Comparison of ENCODE assay signal across 8 mouse cellular contexts in the genomic region with DNA sequence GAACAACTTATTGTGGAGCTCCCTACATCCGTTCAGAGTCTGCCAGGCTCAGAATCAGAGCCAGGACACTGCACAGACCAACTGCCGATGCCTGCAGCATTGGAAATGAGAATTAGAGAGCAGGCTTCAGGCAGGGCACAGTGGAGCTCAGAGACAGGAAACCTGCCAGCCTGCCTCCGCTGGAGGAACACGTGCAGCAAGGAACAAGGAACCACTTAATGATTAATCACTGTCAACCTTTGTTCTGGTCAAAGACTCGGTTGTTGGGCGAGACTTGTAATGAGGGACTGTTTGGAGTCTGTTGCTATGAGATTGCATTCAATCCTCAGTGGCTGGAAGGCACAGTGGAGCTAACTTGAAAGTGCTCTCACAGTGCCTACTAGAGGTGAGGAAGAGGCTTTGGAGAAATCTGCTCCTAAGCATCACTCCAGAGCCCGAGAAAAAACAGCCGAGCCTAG.
DNase-seq lines count a peak whose midpoint lies in the region; ATAC-seq and TF ChIP-seq lines count a peak whose summit lies in the region.

No protein-coding gene starts in this region.

- peak overlapping the region; percentile 65 for H3K27ac ChIP-seq in forebrain, embryonic 15.5 days (replicated peaks)
- peak overlapping the region; percentile 77 for H3K27ac ChIP-seq in hindbrain, embryonic 10.5 days
- no peak overlapping the region for H3K27ac ChIP-seq in liver, embryonic 16.5 days (ENCODE audit: low read length)
- H3K27ac ChIP-seq in neural tube, embryonic 15.5 days (replicated peaks): peak overlapping the region; percentile 69
- H3K27ac ChIP-seq in thymus, adult 2 months (ENCODE audit: control insufficient read depth, insufficient read depth, low read length): no peak overlapping the region

- peak; percentile 97 for ATAC-seq in forebrain, embryonic 15.5 days (replicated peaks)
- peak; percentile 50; the same call in 1 of the 2 replicates for ATAC-seq in liver, embryonic 16.5 days (ENCODE audit: low read depth)
- ATAC-seq in neural tube, embryonic 15.5 days (ENCODE audit: low FRiP score): peak; percentile 94

- no peak overlapping the region; the same call in 1 of the 2 replicates for H3K4me3 ChIP-seq in forebrain, embryonic 15.5 days
- H3K4me3 ChIP-seq in hindbrain, embryonic 10.5 days: 0 out of 2 replicates have a peak overlapping the region, but pooled peaks have one; percentile 9
- H3K4me3 ChIP-seq in liver, embryonic 16.5 days (ENCODE audit: low read depth, low read length): no peak overlapping the region
- H3K4me3 ChIP-seq in neural tube, embryonic 15.5 days (replicated peaks): 0 out of 2 replicates have a peak overlapping the region, but pooled peaks have one; percentile 13
- no peak overlapping the region for H3K4me3 ChIP-seq in thymus, adult 2 months (ENCODE audit: control insufficient read depth, insufficient read depth, low read length)

- peaks cover 11% of the 10 kb centered on the region for H3K4me1 ChIP-seq in forebrain, embryonic 15.5 days
- peaks cover 11% of the 10 kb centered on the region; the same call in 1 of the 2 replicates for H3K4me1 ChIP-seq in hindbrain, embryonic 10.5 days (replicated peaks)
- peaks cover 2% of the 10 kb centered on the region; the same call in 1 of the 2 replicates for H3K4me1 ChIP-seq in liver, embryonic 16.5 days (ENCODE audit: control insufficient read depth, low read depth, low read length)
- peaks cover 9% of the 10 kb centered on the region for H3K4me1 ChIP-seq in neural tube, embryonic 15.5 days
- H3K4me1 ChIP-seq in thymus, adult 2 months (replicated peaks; ENCODE audit: control insufficient read depth, insufficient read depth, low read length): peaks cover 2% of the 10 kb centered on the region; the same call in 1 of the 2 replicates

- no peaks in the 10 kb centered on the region for H3K9me3 ChIP-seq in forebrain, embryonic 15.5 days
- no peaks in the 10 kb centered on the region for H3K9me3 ChIP-seq in hindbrain, embryonic 10.5 days
- no peaks in the 10 kb centered on the region for H3K9me3 ChIP-seq in liver, embryonic 16.5 days (replicated peaks; ENCODE audit: control insufficient read depth, low read length)
- H3K9me3 ChIP-seq in neural tube, embryonic 15.5 days (replicated peaks): no peaks in the 10 kb centered on the region

- no peak overlapping the region for H3K9ac ChIP-seq in forebrain, embryonic 15.5 days (replicated peaks)
- H3K9ac ChIP-seq in liver, embryonic 16.5 days (ENCODE audit: low read depth, low read length): no peak overlapping the region
- H3K9ac ChIP-seq in neural tube, embryonic 15.5 days (replicated peaks): no peak overlapping the region

- no peaks in the 10 kb centered on the region for H3K27me3 ChIP-seq in forebrain, embryonic 15.5 days
- no peaks in the 10 kb centered on the region for H3K27me3 ChIP-seq in hindbrain, embryonic 10.5 days (ENCODE audit: insufficient read depth, poor library complexity, severe bottlenecking)
- H3K27me3 ChIP-seq in liver, embryonic 16.5 days (ENCODE audit: control insufficient read depth, insufficient read depth, low read depth, low read length): no peaks in the 10 kb centered on the region
- no peaks in the 10 kb centered on the region for H3K27me3 ChIP-seq in neural tube, embryonic 15.5 days (replicated peaks)
- no peaks in the 10 kb centered on the region for H3K27me3 ChIP-seq in thymus, adult 2 months (ENCODE audit: control insufficient read depth, insufficient read depth, low read length)

- H3K36me3 ChIP-seq in forebrain, embryonic 15.5 days: no peaks in the 10 kb centered on the region
- H3K36me3 ChIP-seq in hindbrain, embryonic 10.5 days: no peaks in the 10 kb centered on the region
- no peaks in the 10 kb centered on the region for H3K36me3 ChIP-seq in liver, embryonic 16.5 days (ENCODE audit: control insufficient read depth, insufficient read depth)
- H3K36me3 ChIP-seq in neural tube, embryonic 15.5 days: no peaks in the 10 kb centered on the region
- H3K36me3 ChIP-seq in thymus, adult 2 months (ENCODE audit: control insufficient read depth, insufficient read depth, low read length): no peaks in the 10 kb centered on the region

- 2% methylated on average over 8 of the region's 8 CpGs for WGBS in forebrain, embryonic 15.5 days
- WGBS in hindbrain, embryonic 10.5 days: 22% methylated on average over 8 of the region's 8 CpGs
- WGBS in liver, embryonic 16.5 days (ENCODE audit: insufficient replicate concordance): 11% methylated on average over 8 of the region's 8 CpGs
- 3% methylated on average over 8 of the region's 8 CpGs for WGBS in neural tube, embryonic 15.5 days
- WGBS in thymus, adult 2 months: 14% methylated on average over 8 of the region's 8 CpGs

- H3K4me2 ChIP-seq in forebrain, embryonic 15.5 days (replicated peaks): peak overlapping the region; percentile 34
- H3K4me2 ChIP-seq in liver, embryonic 16.5 days (ENCODE audit: low read depth, low read length): no peak overlapping the region
- peak overlapping the region; percentile 41 for H3K4me2 ChIP-seq in neural tube, embryonic 15.5 days

- DNase-seq in urinary bladder, postnatal 36 days (ENCODE audit: low spot score in 2 of 2): peak; percentile 21 to 56
- no peak for DNase-seq in urinary bladder, postnatal 10 days (ENCODE audit: low spot score)
- peak; percentile 57 for DNase-seq in hindbrain, embryonic 10.5 days (ENCODE audit: low spot score)
- DNase-seq in layer of hippocampus, adult 8-10 months (ENCODE audit: low spot score in 2 of 2): peak; percentile 82 to 83
- DNase-seq in thymus, adult 2 months: no peak

- TF ChIP-seq CTCF in thymus, adult 2 months (IDR thresholded peaks at IDR 0.05; ENCODE audit: borderline replicate concordance, control insufficient read depth, extremely low read depth, insufficient read depth, low read length, poor library complexity): no peak

- TF ChIP-seq POLR2A in thymus, adult 2 months (IDR thresholded peaks at IDR 0.05; ENCODE audit: control insufficient read depth, extremely low read depth, insufficient read depth, low read length, poor library complexity): no peak

Comparison
In these comparisons a context has a peak if more than half of its experiments do, and no peak if none do; other contexts are left out.
1. DNase-seq: peak in urinary bladder, postnatal 36 days (2 of 2), hindbrain, embryonic 10.5 days (single experiment) and layer of hippocampus, adult 8-10 months (2 of 2); none in urinary bladder, postnatal 10 days (single experiment) and thymus, adult 2 months (single experiment).
2. H3K27ac ChIP-seq: peak in forebrain, embryonic 15.5 days (single experiment), hindbrain, embryonic 10.5 days (single experiment) and neural tube, embryonic 15.5 days (single experiment); none in liver, embryonic 16.5 days (single experiment) and thymus, adult 2 months (single experiment).
3. H3K4me3 ChIP-seq: peak in hindbrain, embryonic 10.5 days (single experiment) and neural tube, embryonic 15.5 days (single experiment); none in forebrain, embryonic 15.5 days (single experiment), liver, embryonic 16.5 days (single experiment) and thymus, adult 2 months (single experiment).
4. Peak in every context shown above with its lines, with median percentiles within 50 percentile points of each other: ATAC-seq.